In the genomic region with DNA sequence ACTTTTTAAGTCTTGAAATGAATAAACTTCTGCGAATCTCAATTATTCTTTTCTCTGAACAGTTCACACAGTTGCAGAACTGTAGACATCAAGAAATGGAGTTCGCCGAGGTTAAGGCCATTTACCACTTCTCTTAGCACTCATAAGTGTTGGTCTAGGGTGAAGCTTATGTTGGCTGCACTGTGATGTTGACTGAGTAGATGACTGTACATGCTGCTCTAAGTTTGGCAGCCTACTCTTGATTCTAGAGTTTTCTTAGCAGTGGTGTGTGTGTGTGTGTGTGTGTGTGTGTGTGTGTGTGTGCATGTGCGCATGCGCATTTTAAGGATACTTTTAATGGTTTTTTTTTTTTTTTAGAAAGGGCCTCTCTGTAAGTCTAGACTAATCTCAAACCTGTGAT, we compare ENCODE assay signal across 27 mouse cellular contexts. TPM values are rescaled to one million over a fixed set of nuclear protein-coding genes. Genes with fewer than 3 reads are reported as not detected.
A peak's percentile ranks its signal among the peaks of the same experiment; 100 is the strongest.
DNase-seq lines count a peak whose midpoint lies in the region; ATAC-seq and TF ChIP-seq lines count a peak whose summit lies in the region.
"Had no signal": no experiment of that assay in that cellular context is flagged by ENCODE, and none has a peak within 500 bp of the region (broad histone marks: within the 10 kb centered on the region; RNA-seq: fewer than 3 reads in every experiment).

No protein-coding gene starts in this region.

- 42% methylated on average over 5 of the region's 5 CpGs for WGBS in lung, postnatal 0 days

- H3K4me1 ChIP-seq in lung, postnatal 0 days (ENCODE audit: insufficient read depth, low read depth, low read length): no peaks in the 10 kb centered on the region
- H3K4me1 ChIP-seq: embryonic facial prominence, embryonic 12.5 days; forebrain, embryonic 13.5 days; forebrain, embryonic 15.5 days had no signal

- H3K9me3 ChIP-seq in lung, postnatal 0 days (ENCODE audit: low read length): no peaks in the 10 kb centered on the region
- H3K9me3 ChIP-seq: embryonic facial prominence, embryonic 10.5 days; embryonic facial prominence, embryonic 12.5 days; forebrain, embryonic 13.5 days; forebrain, embryonic 15.5 days had no signal

- TF ChIP-seq CTCF in lung, postnatal 0 days (IDR thresholded peaks at IDR 0.05): no peak

- no peak overlapping the region for H3K27ac ChIP-seq in lung, postnatal 0 days (ENCODE audit: low read length)
- H3K27ac ChIP-seq: embryonic facial prominence, embryonic 10.5 days; embryonic facial prominence, embryonic 12.5 days; forebrain, embryonic 13.5 days; forebrain, embryonic 15.5 days had no signal

- no peaks in the 10 kb centered on the region for H3K27me3 ChIP-seq in lung, postnatal 0 days (replicated peaks; ENCODE audit: insufficient read depth, low read length)
- H3K27me3 ChIP-seq: embryonic facial prominence, embryonic 12.5 days; forebrain, embryonic 13.5 days; forebrain, embryonic 15.5 days had no signal

- peak; percentile 73 for ATAC-seq in lung, postnatal 0 days
- ATAC-seq: activated CD4-positive, CD25-positive, alpha-beta regulatory T cell, adult 4 months; CD4-positive, CD25-positive, alpha-beta regulatory T cell, adult 4 months; forebrain, embryonic 13.5 days; forebrain, embryonic 15.5 days; forebrain, postnatal 0 days; Patski had no signal

- H3K4me3 ChIP-seq in lung, postnatal 0 days (ENCODE audit: low read depth, low read length): no peak overlapping the region
- H3K4me3 ChIP-seq: embryonic facial prominence, embryonic 10.5 days; embryonic facial prominence, embryonic 12.5 days; forebrain, embryonic 13.5 days; forebrain, embryonic 15.5 days had no signal

- H3K36me3 ChIP-seq in lung, postnatal 0 days (ENCODE audit: insufficient read depth, low read length): no peaks in the 10 kb centered on the region
- H3K36me3 ChIP-seq: embryonic facial prominence, embryonic 10.5 days; embryonic facial prominence, embryonic 12.5 days; forebrain, embryonic 15.5 days; G1E had no signal

- H3K4me2 ChIP-seq in lung, postnatal 0 days (replicated peaks; ENCODE audit: low read depth, low read length): no peak overlapping the region
- H3K4me2 ChIP-seq: embryonic facial prominence, embryonic 12.5 days; forebrain, embryonic 13.5 days; forebrain, embryonic 15.5 days had no signal

- DNase-seq in embryo, embryonic 10.5 days (ENCODE audit: low spot score): peak; percentile 4
- DNase-seq in embryo, embryonic 11 days: no peak
- peak; percentile 87 for DNase-seq in lung, postnatal 0 days (ENCODE audit: low spot score)
- no peak for DNase-seq in lung, adult 18-20 months
- peak; percentile 13 for DNase-seq in lung, postnatal 36 days
- no peak for DNase-seq in lung, postnatal 4 days
- DNase-seq: adrenal gland, adult 8-10 months; adrenal gland, postnatal 14 days; adrenal gland, postnatal 36 days; B cell, adult 2 months; cerebellum, adult 11-12 months; cerebellum, adult 2 months; cerebellum, adult 9-10 months; cerebellum, postnatal 10 days; cerebellum, postnatal 25 days; forebrain, postnatal 0 days had no signal

- no peak overlapping the region for H3K9ac ChIP-seq in lung, postnatal 0 days (replicated peaks; ENCODE audit: low read depth)
- H3K9ac ChIP-seq: embryonic facial prominence, embryonic 12.5 days; forebrain, embryonic 13.5 days; forebrain, embryonic 15.5 days; forebrain, postnatal 0 days had no signal

- TF ChIP-seq EP300 in lung, postnatal 0 days (IDR thresholded peaks at IDR 0.05): peak; percentile 73

RNA-seq across cellular contexts. Expression of a gene that starts 21.4 kb away (rescaled TPM):
- 0.99 and 1.1 TPM in 2 replicates for polyA plus RNA-seq in lung, postnatal 0 days (2015; fragmentation: Nextera tagmentation; extraction: Ambion mirVana)
- polyA plus RNA-seq: activated CD4-positive, CD25-positive, alpha-beta regulatory T cell, adult 4 months; CD4-positive, CD25-positive, alpha-beta regulatory T cell, adult 4 months; cortical plate, adult 2 months; embryonic facial prominence, embryonic 10.5 days; embryonic facial prominence, embryonic 12.5 days; embryonic facial prominence, embryonic 14.5 days; forebrain, embryonic 11.5 days; forebrain, embryonic 13.5 days; forebrain, embryonic 15.5 days; forebrain, postnatal 0 days; G1E; Patski had no signal

Comparison
In these comparisons a context has a peak if more than half of its experiments do, and no peak if none do; other contexts are left out.
1. DNase-seq: peak in embryo, embryonic 10.5 days (single experiment), lung, postnatal 0 days (single experiment) and lung, postnatal 36 days (single experiment); none in embryo, embryonic 11 days (single experiment), lung, adult 18-20 months (0 of 2) and lung, postnatal 4 days (0 of 2).